Mouse (Mus musculus) spleen, adult 2 months (tissue): ENCODE measurements around the gene Olfr652. TPM values are rescaled to one million over a fixed set of nuclear protein-coding genes. Genes with fewer than 3 reads are reported as not detected.

Experiments
- DNase-seq, 2 experiments: peaks; one replicate each; pipeline versions ENCODE4 v3.0.0 to v3.0.0-alpha.2; 2012 to 2021; ENCODE audit warnings: low spot score in 2 of 2, low read depth in 1 of 2
- H3K27ac ChIP-seq: fragments of 200-500 bp; 2 replicates; pipeline ENCODE4 v1.5.1; 2012; ENCODE audit warnings: low read length, inconsistent platforms; ENCODE audit not compliant: insufficient read depth
- H3K27me3 ChIP-seq: fragments of 200-500 bp; 2 replicates; pipeline ENCODE4 v1.6.1; 2012; ENCODE audit warnings: mild to moderate bottlenecking, moderate library complexity, low read length, inconsistent platforms; ENCODE audit not compliant: control insufficient read depth, insufficient read depth
- H3K36me3 ChIP-seq: fragments of 200-500 bp; 2 replicates; pipeline ENCODE4 v1.6.1; 2012; ENCODE audit warnings: mild to moderate bottlenecking, low read length, inconsistent platforms; ENCODE audit not compliant: control insufficient read depth, insufficient read depth
- H3K4me1 ChIP-seq: fragments of 200-500 bp; 2 replicates; pipeline ENCODE4 v1.6.1; 2011; ENCODE audit warnings: inconsistent platforms; ENCODE audit not compliant: control insufficient read depth, insufficient read depth, insufficient read length
- H3K4me3 ChIP-seq: fragments of 200-500 bp; 2 replicates; pipeline ENCODE4 v1.5.1; 2011; ENCODE audit warnings: mild to moderate bottlenecking, inconsistent platforms; ENCODE audit not compliant: insufficient read depth, insufficient read length; ENCODE audit errors: extremely low read depth
- CTCF ChIP-seq: fragments of 200-500 bp; IDR thresholded peaks from 2 replicates; pipeline ENCODE4 v1.5.1; 2011; ENCODE audit warnings: mild to moderate bottlenecking, inconsistent platforms; ENCODE audit not compliant: insufficient read depth, insufficient read length, insufficient replicate concordance; ENCODE audit errors: extremely low read depth
- POLR2A ChIP-seq: fragments of 200-500 bp; IDR thresholded peaks from 2 replicates; pipeline ENCODE4 v1.6.1; 2011; ENCODE audit warnings: low read depth, low read length, inconsistent platforms
- WGBS: fragments of 180-500 bp; shearing (Covaris S2); methylation state at CpG from one replicate; pipeline ENCODE4 v1.1.7; 2018; 5-methylcytosine and 5-hydroxymethylcytosine counted together
- polyA plus RNA-seq: library from polyadenylated mRNA; depleted of rRNA; stranded (reverse); fragments of >200 nt; gene quantifications from 2 replicates; pipeline ENCODE4 v1.2.3, GENCODE M21; 2012; rRNA removed

Gene Olfr652
- not detected in 2 replicates for polyA plus RNA-seq

- no peaks in the 10 kb centered on the region for H3K4me1 ChIP-seq
- H3K4me3 ChIP-seq, result no peak within 1 kb of the TSS
- no peaks in the 10 kb centered on the region for H3K36me3 ChIP-seq
- H3K27ac ChIP-seq, result no peak within 1 kb of the TSS
- no peak for DNase-seq
- H3K27me3 ChIP-seq, result no peaks in the 10 kb centered on the region
- TF ChIP-seq CTCF (no peak), POLR2A (no peak)
Measured at GRCm38 (mm10) chr7:104560601-104561000, at the start of gene Olfr652. Gene Olfr652, plus strand, starts transcription at chr7:104560901.

- TF ChIP-seq CTCF (no peak), POLR2A (no peak)
- H3K4me3 ChIP-seq, result no peak within 1 kb of the TSS
Measured at GRCm38 (mm10) chr7:104549833-104550232, 10.9 kb upstream of the Olfr652 start, which contains the start of gene Olfr651. Gene Olfr651, plus strand, starts transcription at chr7:104550133.

GRCm38 (mm10) chr7:104552700-104553099, 8.0 kb upstream of the Olfr652 start:
- DNase-seq, result no peak
- Histone ChIP-seq H3K4me1 (no peaks in the 10 kb centered on the region), H3K36me3 (no peaks in the 10 kb centered on the region), H3K27ac (no peak overlapping the region), H3K27me3 (no peaks in the 10 kb centered on the region), H3K4me3 (no peak overlapping the region)
- WGBS, result 78% methylated on average over 1 of the region's 1 CpGs
- TF ChIP-seq POLR2A, result no peak
- TF ChIP-seq CTCF, result no peak

More at GRCm38 (mm10) chr7:104549833-104550232, 10.9 kb upstream of the Olfr652 start, which contains the start of gene Olfr651:
- H3K27me3 ChIP-seq, result no peaks in the 10 kb centered on the region
- WGBS, result 83% methylated on average over 5 of the region's 5 CpGs
- no peak within 1 kb of the TSS for H3K27ac ChIP-seq
- no peak for DNase-seq
- H3K36me3 ChIP-seq, result no peaks in the 10 kb centered on the region
- H3K4me1 ChIP-seq, result no peaks in the 10 kb centered on the region

- no peak for DNase-seq
- 65% methylated on average over 2 of the region's 2 CpGs for WGBS
- Histone ChIP-seq H3K4me1 (no peaks in the 10 kb centered on the region), H3K27ac (no peak within 1 kb of the TSS), H3K36me3 (no peaks in the 10 kb centered on the region), H3K27me3 (no peaks in the 10 kb centered on the region), H3K4me3 (no peak within 1 kb of the TSS)
- TF ChIP-seq CTCF (no peak), POLR2A (no peak)
Measured at GRCm38 (mm10) chr7:104577014-104577413, 16.3 kb downstream of the Olfr652 start, which contains the start of gene Olfr653. Gene Olfr653, plus strand, starts transcription at chr7:104577314.

- H3K27me3 ChIP-seq, result no peaks in the 10 kb centered on the region
- no peaks in the 10 kb centered on the region for H3K36me3 ChIP-seq
- WGBS, result 89% methylated on average over 4 of the region's 4 CpGs
- no peak overlapping the region for H3K4me3 ChIP-seq
- no peak for TF ChIP-seq CTCF
- TF ChIP-seq POLR2A, result no peak
- no peak for DNase-seq
- H3K27ac ChIP-seq, result no peak overlapping the region
- H3K4me1 ChIP-seq, result no peaks in the 10 kb centered on the region
Measured at GRCm38 (mm10) chr7:104580846-104581245, 20.1 kb downstream of the Olfr652 start.

- TF ChIP-seq POLR2A, result no peak
- no peak for TF ChIP-seq CTCF
- Histone ChIP-seq H3K4me1 (no peaks in the 10 kb centered on the region), H3K27ac (no peak overlapping the region), H3K36me3 (no peaks in the 10 kb centered on the region), H3K27me3 (no peaks in the 10 kb centered on the region), H3K4me3 (no peak overlapping the region)
- 92% methylated on average over 4 of the region's 4 CpGs for WGBS
- no peak for DNase-seq
Measured at GRCm38 (mm10) chr7:104581429-104581828, 20.7 kb downstream of the Olfr652 start.

- TF ChIP-seq POLR2A (no peak), CTCF (no peak)
- Histone ChIP-seq H3K27ac (no peak within 1 kb of the TSS), H3K27me3 (no peaks in the 10 kb centered on the region), H3K4me1 (no peaks in the 10 kb centered on the region), H3K4me3 (no peak within 1 kb of the TSS), H3K36me3 (no peaks in the 10 kb centered on the region)
- 86% methylated on average over 4 of the region's 4 CpGs for WGBS
- no peak for DNase-seq
Measured at GRCm38 (mm10) chr7:104586725-104587124, 26.0 kb downstream of the Olfr652 start, which contains the start of gene Olfr654. Gene Olfr654, plus strand, starts transcription at chr7:104587025.
